Mouse (Mus musculus): Measurements from ENCODE around the gene Nup160.

DNA sequence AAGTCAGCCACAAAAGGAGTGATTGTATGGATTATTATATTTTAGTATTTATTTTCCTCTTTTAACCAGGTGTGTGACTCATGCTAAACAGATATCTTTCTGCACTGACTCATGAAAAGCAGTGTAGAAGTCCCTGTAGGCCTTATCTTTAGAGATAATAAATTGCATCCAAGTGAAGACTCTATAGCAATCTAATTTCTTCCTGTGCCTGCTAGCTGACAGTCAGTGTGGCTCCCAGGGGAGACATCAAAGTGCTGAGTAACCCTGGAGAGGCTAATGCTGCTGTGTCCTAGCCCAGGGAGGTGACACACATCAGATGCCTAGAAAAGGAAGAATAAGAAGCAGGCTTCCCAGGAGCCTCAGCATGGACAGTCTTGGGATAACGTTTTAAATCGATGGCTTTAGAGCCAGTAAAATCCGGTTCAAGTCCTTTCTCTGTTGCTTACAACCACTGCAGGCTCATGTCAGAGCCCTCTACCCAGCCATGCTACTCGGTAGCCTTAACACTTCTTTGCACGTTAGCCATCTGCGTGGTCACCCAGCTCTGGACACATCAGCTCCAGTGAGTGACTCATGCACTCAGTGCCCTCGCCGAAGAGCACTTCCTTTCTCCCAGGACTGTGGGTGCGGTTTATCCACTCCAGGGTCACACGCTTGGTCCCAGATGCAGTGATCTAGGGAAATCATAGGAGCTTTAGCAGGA lies 35.9 kb upstream of the Nup160 start:
- TF ChIP-seq CTCF (IDR thresholded peaks at IDR 0.05; ENCODE audit: insufficient read depth, low read length): no peak
- no peak; the same call in 1 of the 2 replicates for TF ChIP-seq POLR2A (IDR thresholded peaks at IDR 0.05; ENCODE audit: borderline replicate concordance, extremely low read depth, low read depth, low read length)

Measured in lung, adult 2 months (tissue).